17 mouse cellular contexts compared by ENCODE assay signal in the genomic region with DNA sequence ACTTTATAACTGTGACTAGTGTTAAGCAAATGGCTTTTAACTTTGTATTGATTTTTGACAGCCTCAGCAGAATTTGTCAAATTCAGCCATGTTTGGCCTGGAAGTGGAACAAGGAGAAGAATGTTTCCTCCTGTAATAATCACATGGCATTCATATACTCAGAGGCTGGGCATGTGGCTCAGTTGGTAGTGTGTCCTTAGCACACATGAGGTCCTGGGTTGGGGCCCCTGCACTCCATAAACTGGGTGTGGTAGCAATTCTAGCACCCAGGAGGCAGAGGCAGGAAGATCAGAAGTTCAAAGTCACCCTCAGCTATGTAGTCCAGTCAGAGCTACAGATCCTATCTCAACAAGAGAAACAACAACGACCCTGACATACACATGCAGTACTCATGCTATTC. TPM values are rescaled to one million over a fixed set of nuclear protein-coding genes. Genes with fewer than 3 reads are reported as not detected.
DNase-seq lines count a peak whose midpoint lies in the region; ATAC-seq lines count a peak whose summit lies in the region.
"Had no signal": no experiment of that assay in that cellular context is flagged by ENCODE, and none has a peak within 500 bp of the region (broad histone marks: within the 10 kb centered on the region; RNA-seq: fewer than 3 reads in every experiment).

No protein-coding gene starts in this region.

- no peak for ATAC-seq in heart, embryonic 13.5 days (ENCODE audit: extremely low read depth, insufficient number of reproducible peaks, low FRiP score, low TSS enrichment)
- ATAC-seq in heart, embryonic 16.5 days (replicated peaks; ENCODE audit: extremely low read depth, insufficient read depth, low FRiP score), result no peak
- peak; percentile 69 for ATAC-seq in intestine, embryonic 16.5 days
- ATAC-seq: forebrain, embryonic 13.5 days; forebrain, embryonic 15.5 days had no signal

- H3K27ac ChIP-seq in heart, embryonic 13.5 days (replicated peaks), result 0 out of 2 replicates have a peak overlapping the region, but pooled peaks have one; percentile 12
- peak overlapping the region; percentile 39; the same call in 1 of the 2 replicates for H3K27ac ChIP-seq in heart, embryonic 16.5 days (ENCODE audit: low read length)
- H3K27ac ChIP-seq in intestine, embryonic 16.5 days (ENCODE audit: low read length), result no peak overlapping the region
- no peak overlapping the region for H3K27ac ChIP-seq in embryonic facial prominence, embryonic 10.5 days (replicated peaks)
- H3K27ac ChIP-seq: embryonic facial prominence, embryonic 12.5 days; forebrain, embryonic 13.5 days; forebrain, embryonic 15.5 days had no signal

- no peak overlapping the region for H3K9ac ChIP-seq in heart, embryonic 13.5 days
- H3K9ac ChIP-seq in heart, embryonic 16.5 days (ENCODE audit: low read length), result no peak overlapping the region
- H3K9ac ChIP-seq in intestine, embryonic 16.5 days (ENCODE audit: low read depth, low read length), result no peak overlapping the region
- H3K9ac ChIP-seq: embryonic facial prominence, embryonic 12.5 days; forebrain, embryonic 13.5 days; forebrain, embryonic 15.5 days had no signal

- no peaks in the 10 kb centered on the region for H3K9me3 ChIP-seq in heart, embryonic 13.5 days
- no peaks in the 10 kb centered on the region for H3K9me3 ChIP-seq in heart, embryonic 16.5 days (replicated peaks; ENCODE audit: control insufficient read depth, low read length)
- H3K9me3 ChIP-seq in intestine, embryonic 16.5 days (ENCODE audit: control insufficient read depth, low read length), result no peaks in the 10 kb centered on the region
- no peaks in the 10 kb centered on the region for H3K9me3 ChIP-seq in embryonic facial prominence, embryonic 10.5 days
- H3K9me3 ChIP-seq: embryonic facial prominence, embryonic 12.5 days; forebrain, embryonic 13.5 days; forebrain, embryonic 15.5 days had no signal

- no peak overlapping the region for H3K4me2 ChIP-seq in heart, embryonic 13.5 days
- H3K4me2 ChIP-seq in heart, embryonic 16.5 days (ENCODE audit: low read depth, low read length), result no peak overlapping the region
- no peak overlapping the region for H3K4me2 ChIP-seq in intestine, embryonic 16.5 days (ENCODE audit: low read depth, low read length)
- H3K4me2 ChIP-seq: embryonic facial prominence, embryonic 12.5 days; forebrain, embryonic 13.5 days; forebrain, embryonic 15.5 days had no signal

- 88% methylated on average over 1 of the region's 1 CpGs for whole genome bisulfite sequencing in heart, embryonic 13.5 days
- 74% methylated on average over 1 of the region's 1 CpGs for WGBS in heart, embryonic 16.5 days
- WGBS in intestine, embryonic 16.5 days, result 82% methylated on average over 1 of the region's 1 CpGs
- 91% methylated on average over 1 of the region's 1 CpGs for WGBS in embryonic facial prominence, embryonic 10.5 days

- H3K27me3 ChIP-seq in heart, embryonic 13.5 days (replicated peaks), result no peaks in the 10 kb centered on the region
- no peaks in the 10 kb centered on the region for H3K27me3 ChIP-seq in heart, embryonic 16.5 days (ENCODE audit: control insufficient read depth, insufficient read depth, low read length)
- H3K27me3 ChIP-seq in intestine, embryonic 16.5 days (replicated peaks; ENCODE audit: control insufficient read depth, insufficient read depth, low read length), result no peaks in the 10 kb centered on the region
- no peaks in the 10 kb centered on the region for H3K27me3 ChIP-seq in embryonic facial prominence, embryonic 10.5 days (replicated peaks; ENCODE audit: low read depth, poor library complexity, severe bottlenecking)
- H3K27me3 ChIP-seq: embryonic facial prominence, embryonic 12.5 days; forebrain, embryonic 13.5 days; forebrain, embryonic 15.5 days had no signal

- no peak overlapping the region for H3K4me3 ChIP-seq in heart, embryonic 13.5 days
- H3K4me3 ChIP-seq in heart, embryonic 16.5 days (ENCODE audit: low read length), result no peak overlapping the region
- no peak overlapping the region for H3K4me3 ChIP-seq in intestine, embryonic 16.5 days (ENCODE audit: low read length)
- no peak overlapping the region for H3K4me3 ChIP-seq in embryonic facial prominence, embryonic 10.5 days
- H3K4me3 ChIP-seq: embryonic facial prominence, embryonic 12.5 days; forebrain, embryonic 13.5 days; forebrain, embryonic 15.5 days had no signal

- H3K36me3 ChIP-seq in heart, embryonic 13.5 days, result peaks cover 43% of the 10 kb centered on the region
- peaks cover 27% of the 10 kb centered on the region for H3K36me3 ChIP-seq in heart, embryonic 16.5 days (ENCODE audit: control insufficient read depth, insufficient read depth)
- no peaks in the 10 kb centered on the region for H3K36me3 ChIP-seq in intestine, embryonic 16.5 days (ENCODE audit: control insufficient read depth, insufficient read depth, low read length)
- H3K36me3 ChIP-seq in embryonic facial prominence, embryonic 10.5 days (replicated peaks), result peaks cover 62% of the 10 kb centered on the region

- peaks cover 19% of the 10 kb centered on the region for H3K4me1 ChIP-seq in heart, embryonic 13.5 days
- H3K4me1 ChIP-seq in heart, embryonic 16.5 days (ENCODE audit: control insufficient read depth, insufficient read depth, low read length), result peaks cover 11% of the 10 kb centered on the region
- H3K4me1 ChIP-seq in intestine, embryonic 16.5 days (ENCODE audit: control insufficient read depth, insufficient read depth, low read length), result no peaks in the 10 kb centered on the region
- no peaks in the 10 kb centered on the region for H3K4me1 ChIP-seq in embryonic facial prominence, embryonic 10.5 days
- H3K4me1 ChIP-seq: embryonic facial prominence, embryonic 12.5 days; forebrain, embryonic 13.5 days; forebrain, embryonic 15.5 days had no signal

- DNase-seq in heart, adult 9 months (ENCODE audit: low spot score in 2 of 2), result no peak
- DNase-seq in heart, adult 18-20 months, result no peak
- DNase-seq in spleen, adult 12 weeks (ENCODE audit: low spot score), result no peak
- DNase-seq in embryonic facial prominence, embryonic 10.5 days (ENCODE audit: low spot score), result no peak
- DNase-seq: adrenal gland, adult 2 months; adrenal gland, postnatal 10 days; adrenal gland, postnatal 25 days; embryo, embryonic 11 days had no signal

RNA-seq across cellular contexts. Expression of a gene that starts 19.3 kb away (rescaled TPM):
- polyA plus RNA-seq in heart, embryonic 13.5 days (2015; fragmentation: Nextera tagmentation; extraction: Ambion mirVana), result 76.8 and 85.8 TPM in 2 replicates
- 104 and 109 TPM in 2 replicates for polyA plus RNA-seq in heart, embryonic 16.5 days (2015; fragmentation: Nextera tagmentation; extraction: Ambion mirVana)
- total RNA-seq in heart, adult 18-20 months (2021), result 10 to 100 TPM; 53.2 to 62.1 TPM
- 47.1 and 49.8 TPM in 2 replicates for polyA plus RNA-seq in intestine, embryonic 16.5 days (2015; fragmentation: Nextera tagmentation; extraction: Ambion mirVana)
- 68.4 and 78.8 TPM in 2 replicates for polyA plus RNA-seq in embryonic facial prominence, embryonic 10.5 days (2016; fragmentation: Nextera tagmentation; extraction: Ambion mirVana)

RNA-seq across cellular contexts. Expression of a gene that starts 57.8 kb away (rescaled TPM):
- 0.06 TPM in 1 of 2 replicates, not detected in the other for polyA plus RNA-seq in heart, embryonic 13.5 days (2015; fragmentation: Nextera tagmentation; extraction: Ambion mirVana)
- polyA plus RNA-seq in heart, embryonic 16.5 days (2015; fragmentation: Nextera tagmentation; extraction: Ambion mirVana), result 0.05 and 0.10 TPM in 2 replicates
- total RNA-seq in heart, adult 18-20 months (2021), result under 1 TPM; 0.35 to 0.49 TPM
- not detected in 2 replicates for polyA plus RNA-seq in intestine, embryonic 16.5 days (2015; fragmentation: Nextera tagmentation; extraction: Ambion mirVana)
- polyA plus RNA-seq in embryonic facial prominence, embryonic 10.5 days (2016; fragmentation: Nextera tagmentation; extraction: Ambion mirVana), result 0.06 TPM in 1 of 2 replicates, not detected in the other
- total RNA-seq: adrenal gland, adult 2 months; adrenal gland, postnatal 10 days; adrenal gland, postnatal 25 days; common myeloid progenitor, adult 5-6 weeks had no signal
- polyA plus RNA-seq: adrenal gland, adult 2 months; C2C12; forebrain, embryonic 11.5 days; forebrain, embryonic 13.5 days; forebrain, embryonic 15.5 days had no signal

Comparison
In these comparisons a context has a peak if more than half of its experiments do, and no peak if none do; other contexts are left out.
1. H3K27ac ChIP-seq: peak in heart, embryonic 13.5 days (single experiment) and heart, embryonic 16.5 days (single experiment); none in intestine, embryonic 16.5 days (single experiment) and embryonic facial prominence, embryonic 10.5 days (single experiment).